Mouse (Mus musculus) heart, adult 2 months (tissue): ENCODE results near the gene Crlf3.

ENCODE experiments used
- CTCF ChIP-seq: fragments of 200-600 bp; IDR thresholded peaks from 2 replicates; pipeline ENCODE4 v1.8.1; 2022; ENCODE audit warnings: antibody characterized with exemption, mild to moderate bottlenecking, moderate library complexity
- EP300 ChIP-seq: fragments of 200-500 bp; IDR thresholded peaks from 2 replicates; pipeline ENCODE4 v1.6.1; 2011; ENCODE audit warnings: low read depth, low read length, control low read depth; ENCODE audit not compliant: insufficient read depth
- POLR2A ChIP-seq: fragments of 200-500 bp; IDR thresholded peaks from 2 replicates; pipeline ENCODE4 v1.6.1; 2011; ENCODE audit warnings: mild to moderate bottlenecking, low read depth, low read length, control low read depth; ENCODE audit not compliant: insufficient read depth

GRCm38 (mm10) chr11:80080826-80081728 lies at the start of gene Crlf3:
- peak; percentile 82 for TF ChIP-seq POLR2A
- TF ChIP-seq CTCF, result peak; percentile 54
- 0 out of 2 replicates have a peak, but pooled peaks have one; percentile 8 for TF ChIP-seq EP300
